Mouse (Mus musculus): ENCODE measurements at regions not wholly inside any gene's neighbourhood (a gene's known extent, or its start where the extent isn't known, plus 50 kb on each side); places are given as distances from the start of the nearest gene placed in this dataset.

DNA sequence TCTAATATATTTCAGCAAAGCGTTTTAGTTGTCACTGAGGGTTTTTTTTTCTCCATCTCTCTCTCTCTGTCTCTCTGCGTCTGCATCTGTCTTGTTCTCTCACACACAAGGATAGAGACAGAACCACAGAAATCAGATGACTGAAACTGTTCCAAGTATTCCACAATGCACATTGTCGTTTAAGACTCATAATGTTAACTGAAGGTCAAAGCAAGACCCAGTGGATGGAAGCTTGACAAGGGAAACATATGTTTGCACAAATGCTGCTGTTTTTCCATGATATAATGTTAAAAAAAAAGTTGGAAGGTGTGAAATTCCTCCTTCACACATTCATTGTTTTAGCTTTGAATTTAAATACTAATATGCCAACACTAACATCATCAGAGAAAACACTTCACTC is 857.3 kb downstream of the Fam181b start:
- WGBS (ENCODE audit: insufficient replicate concordance), result 67% methylated on average over 3 of the region's 3 CpGs
- Histone ChIP-seq H3K27ac (ENCODE audit: low read depth) (no peak overlapping the region), H3K9ac (replicated peaks) (no peak overlapping the region), H3K36me3 (replicated peaks; ENCODE audit: insufficient read depth, low read length) (no peaks in the 10 kb centered on the region), H3K4me1 (ENCODE audit: insufficient read depth) (no peaks in the 10 kb centered on the region), H3K27me3 (ENCODE audit: insufficient read depth, low read length) (no peaks in the 10 kb centered on the region), H3K4me3 (ENCODE audit: low read depth, low read length) (no peak overlapping the region), H3K4me2 (ENCODE audit: low read depth, low read length) (no peak overlapping the region), H3K9me3 (ENCODE audit: low read length) (no peaks in the 10 kb centered on the region)
- no peak for DNase-seq
- no peak for ATAC-seq
- no peak for TF ChIP-seq EP300 (IDR thresholded peaks at IDR 0.05; ENCODE audit: low read depth)
- TF ChIP-seq CTCF (IDR thresholded peaks at IDR 0.05; ENCODE audit: low read depth), result no peak

DNA sequence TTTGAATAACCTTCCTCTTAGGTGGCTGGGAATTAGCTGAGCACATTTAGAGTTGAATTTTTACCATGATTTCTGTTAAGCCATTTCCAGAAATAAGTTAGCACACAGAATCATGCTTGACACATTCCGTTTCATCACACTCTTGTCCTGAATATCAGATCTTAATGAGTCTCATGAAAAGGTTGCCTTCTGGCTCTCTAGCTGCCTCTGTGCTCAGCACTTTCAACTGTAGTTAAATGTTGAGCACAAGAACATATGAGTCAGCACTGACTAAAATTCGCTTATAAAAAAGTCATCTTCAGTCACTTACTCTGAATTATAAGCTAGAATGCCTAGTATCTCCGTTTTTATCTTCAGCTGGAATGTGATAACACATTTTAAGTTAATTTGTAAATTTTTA is 902.4 kb downstream of the Fam181b start:
- DNase-seq (no peak), ATAC-seq (no peak)
- Histone ChIP-seq H3K9me3 (ENCODE audit: low read length) (no peaks in the 10 kb centered on the region), H3K9ac (replicated peaks) (no peak overlapping the region), H3K4me1 (ENCODE audit: insufficient read depth) (no peaks in the 10 kb centered on the region), H3K27ac (ENCODE audit: low read depth) (no peak overlapping the region), H3K27me3 (ENCODE audit: insufficient read depth, low read length) (no peaks in the 10 kb centered on the region), H3K36me3 (replicated peaks; ENCODE audit: insufficient read depth, low read length) (no peaks in the 10 kb centered on the region), H3K4me3 (ENCODE audit: low read depth, low read length) (no peak overlapping the region), H3K4me2 (ENCODE audit: low read depth, low read length) (no peak overlapping the region)
- 57% methylated on average over 3 of the region's 3 CpGs for WGBS (ENCODE audit: insufficient replicate concordance)
- TF ChIP-seq CTCF (IDR thresholded peaks at IDR 0.05; ENCODE audit: low read depth) (no peak), EP300 (IDR thresholded peaks at IDR 0.05; ENCODE audit: low read depth) (no peak)

DNA sequence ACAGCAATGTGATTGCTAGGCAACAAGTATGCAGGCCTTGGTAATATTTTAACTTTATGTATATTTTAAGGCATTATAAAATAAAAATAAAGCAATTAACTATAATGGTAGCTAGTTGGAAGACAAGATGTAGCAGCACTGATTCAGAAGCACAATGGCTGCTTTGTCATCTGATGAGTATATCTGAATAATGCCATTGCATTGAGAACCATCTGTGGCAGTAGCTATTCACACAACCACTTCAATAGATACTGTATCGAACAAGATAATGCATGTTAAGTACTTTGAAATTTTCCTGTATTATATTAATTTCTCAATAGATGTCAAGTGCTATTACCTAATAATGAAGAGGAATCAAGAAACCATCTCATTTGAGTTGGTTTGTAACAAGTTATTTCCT is 923.1 kb downstream of the Fam181b start:
- Histone ChIP-seq H3K4me2 (ENCODE audit: low read depth, low read length) (no peak overlapping the region), H3K4me3 (ENCODE audit: low read depth, low read length) (no peak overlapping the region), H3K4me1 (ENCODE audit: insufficient read depth) (no peaks in the 10 kb centered on the region), H3K27ac (ENCODE audit: low read depth) (no peak overlapping the region), H3K27me3 (ENCODE audit: insufficient read depth, low read length) (no peaks in the 10 kb centered on the region), H3K9me3 (ENCODE audit: low read length) (no peaks in the 10 kb centered on the region), H3K9ac (replicated peaks) (no peak overlapping the region), H3K36me3 (replicated peaks; ENCODE audit: insufficient read depth, low read length) (no peaks in the 10 kb centered on the region)
- ATAC-seq (no peak), DNase-seq (no peak)
- WGBS (ENCODE audit: insufficient replicate concordance), result 63% methylated on average over 1 of the region's 1 CpGs
- no peak for TF ChIP-seq EP300 (IDR thresholded peaks at IDR 0.05; ENCODE audit: low read depth)

DNA sequence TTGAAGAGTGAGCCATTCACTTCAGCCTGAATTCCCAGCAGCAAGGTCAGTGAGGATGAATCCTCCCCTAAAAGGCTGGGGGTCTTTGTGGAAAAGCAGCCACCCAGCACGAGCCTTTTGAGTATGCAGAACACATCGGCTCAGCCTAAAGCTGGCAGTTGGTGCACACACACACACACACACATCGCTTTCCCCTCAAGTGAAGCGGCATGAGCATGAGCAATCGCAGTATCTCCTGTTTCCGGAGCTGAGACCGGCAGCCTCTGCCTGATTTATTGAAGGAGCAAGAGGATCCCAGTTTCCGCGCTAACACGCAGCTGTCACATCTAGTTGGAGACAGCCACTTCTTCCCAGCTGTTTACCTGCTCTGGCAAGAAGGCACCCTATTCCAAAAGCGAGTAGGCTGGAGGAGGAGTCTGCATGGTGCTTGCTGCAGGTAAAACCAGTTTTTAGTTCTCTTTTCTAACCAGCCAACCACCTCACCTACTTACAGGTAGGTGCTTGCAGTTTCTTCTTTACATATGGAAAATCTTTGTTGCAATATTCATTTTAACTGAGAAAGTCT is 962.9 kb downstream of the Fam181b start:
- no peak overlapping the region for H3K27ac ChIP-seq (ENCODE audit: low read depth)
- no peaks in the 10 kb centered on the region for H3K4me1 ChIP-seq (ENCODE audit: insufficient read depth)
- TF ChIP-seq EP300 (IDR thresholded peaks at IDR 0.05; ENCODE audit: low read depth) (no peak), CTCF (IDR thresholded peaks at IDR 0.05; ENCODE audit: low read depth) (no peak)
- 22% methylated on average over 11 of the region's 11 CpGs for WGBS (ENCODE audit: insufficient replicate concordance)
- no peak for DNase-seq
- H3K9me3 ChIP-seq (ENCODE audit: low read length), result no peaks in the 10 kb centered on the region
- H3K4me2 ChIP-seq (ENCODE audit: low read depth, low read length), result no peak overlapping the region
- no peaks in the 10 kb centered on the region for H3K27me3 ChIP-seq (ENCODE audit: insufficient read depth, low read length)
- no peak overlapping the region for H3K9ac ChIP-seq (replicated peaks)
- H3K36me3 ChIP-seq (replicated peaks; ENCODE audit: insufficient read depth, low read length), result no peaks in the 10 kb centered on the region
- no peak overlapping the region for H3K4me3 ChIP-seq (ENCODE audit: low read depth, low read length)
- no peak for ATAC-seq

DNA sequence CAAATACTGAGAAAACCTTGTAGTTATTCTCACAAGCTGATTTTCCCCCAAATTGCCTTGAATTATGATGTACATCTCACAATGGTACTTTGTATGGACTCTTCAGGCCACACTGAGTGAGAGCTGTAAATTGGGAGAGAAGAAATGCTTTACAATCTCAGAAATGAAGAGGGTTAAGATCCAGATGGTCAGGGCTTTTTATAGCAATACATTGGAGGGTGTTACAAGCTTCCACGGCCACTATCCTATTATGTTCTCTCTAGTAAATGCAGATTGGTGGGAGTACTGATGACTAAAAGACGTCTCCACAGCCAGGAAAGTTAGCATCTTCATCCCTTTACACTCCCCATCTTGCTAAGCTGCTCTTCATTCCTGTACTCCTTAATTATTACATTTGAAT is 965.8 kb downstream of the Fam181b start:
- Histone ChIP-seq H3K4me2 (ENCODE audit: low read depth, low read length) (no peak overlapping the region), H3K9ac (replicated peaks) (no peak overlapping the region), H3K4me3 (ENCODE audit: low read depth, low read length) (no peak overlapping the region), H3K27me3 (ENCODE audit: insufficient read depth, low read length) (no peaks in the 10 kb centered on the region), H3K4me1 (ENCODE audit: insufficient read depth) (no peaks in the 10 kb centered on the region), H3K9me3 (ENCODE audit: low read length) (no peaks in the 10 kb centered on the region), H3K27ac (ENCODE audit: low read depth) (no peak overlapping the region), H3K36me3 (replicated peaks; ENCODE audit: insufficient read depth, low read length) (no peaks in the 10 kb centered on the region)
- TF ChIP-seq CTCF (IDR thresholded peaks at IDR 0.05; ENCODE audit: low read depth) (no peak), EP300 (IDR thresholded peaks at IDR 0.05; ENCODE audit: low read depth) (no peak)
- DNase-seq (no peak), ATAC-seq (no peak)
- 65% methylated on average over 2 of the region's 2 CpGs for WGBS (ENCODE audit: insufficient replicate concordance)

DNA sequence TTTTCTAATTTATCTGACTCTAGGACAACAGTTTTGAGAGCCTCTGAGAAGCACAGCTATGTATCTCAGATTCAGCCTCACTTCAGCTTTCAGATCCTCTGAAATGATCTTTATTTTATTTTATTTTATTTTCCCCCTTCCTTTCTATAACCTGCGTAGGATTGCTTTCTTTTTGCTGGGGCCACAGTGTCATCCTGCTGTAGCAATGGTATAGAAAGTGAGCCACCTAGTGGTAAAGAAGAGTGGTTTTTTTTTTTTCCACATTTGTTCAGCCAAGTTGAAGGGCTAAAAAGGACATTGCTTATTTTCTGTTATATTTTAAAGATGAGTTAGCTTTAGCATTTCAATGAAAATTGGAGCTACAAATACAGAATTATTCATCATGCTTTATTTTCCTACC is 966.4 kb downstream of the Fam181b start:
- no peaks in the 10 kb centered on the region for H3K9me3 ChIP-seq (ENCODE audit: low read length)
- DNase-seq (no peak), ATAC-seq (no peak)
- no peaks in the 10 kb centered on the region for H3K27me3 ChIP-seq (ENCODE audit: insufficient read depth, low read length)
- no peaks in the 10 kb centered on the region for H3K36me3 ChIP-seq (replicated peaks; ENCODE audit: insufficient read depth, low read length)
- H3K4me3 ChIP-seq (ENCODE audit: low read depth, low read length), result no peak overlapping the region
- H3K27ac ChIP-seq (ENCODE audit: low read depth), result no peak overlapping the region
- no peak for TF ChIP-seq EP300 (IDR thresholded peaks at IDR 0.05; ENCODE audit: low read depth)
- TF ChIP-seq CTCF (IDR thresholded peaks at IDR 0.05; ENCODE audit: low read depth), result peak; percentile 44; the same call in 1 of the 2 replicates
- no peak overlapping the region for H3K9ac ChIP-seq (replicated peaks)
- no peak overlapping the region for H3K4me2 ChIP-seq (ENCODE audit: low read depth, low read length)
- no peaks in the 10 kb centered on the region for H3K4me1 ChIP-seq (ENCODE audit: insufficient read depth)
- 20% methylated on average over 1 of the region's 1 CpGs for WGBS (ENCODE audit: insufficient replicate concordance)

All from liver, postnatal 0 days (tissue).